Mouse (Mus musculus): Measurements from ENCODE around the gene Tjp3.

- no peak for TF ChIP-seq CTCF (IDR thresholded peaks at IDR 0.05; ENCODE audit: low read depth)
- TF ChIP-seq EP300 (IDR thresholded peaks at IDR 0.05; ENCODE audit: low read depth), result no peak
Observed at GRCm38 (mm10) chr10:81242021-81242420, 49.4 kb downstream of the Tjp3 start.
